Mouse (Mus musculus) stomach, postnatal 0 days (tissue): Measurements from ENCODE around the gene Tifab. TPM values are rescaled to one million over a fixed set of nuclear protein-coding genes. Genes with fewer than 3 reads are reported as not detected.
"Not testable (repeated sequence)": the region's sequence is repeated elsewhere in the genome, so short reads cannot be mapped to it uniquely, and the experiment has no call there.

Source experiments
- ATAC-seq: fragments of 200-750 bp; cut with Nextera tagmentation; 2 replicates; pipeline ENCODE4 v1.8.0; 2017; ENCODE audit not compliant: low FRiP score, low TSS enrichment
- DNase-seq: peaks from one replicate; pipeline ENCODE4 v3.0.0-alpha.2; 2016; ENCODE audit warnings: low spot score
- H3K27ac ChIP-seq: fragments of 300-500 bp; sonication (generic); replicated peaks from 2 replicates; pipeline ENCODE4 v1.5.1; 2014; ENCODE audit warnings: mild to moderate bottlenecking, control low read depth
- H3K27me3 ChIP-seq: fragments of 300-500 bp; sonication (generic); 2 replicates; pipeline ENCODE4 v1.6.1; 2014; ENCODE audit warnings: low read length; ENCODE audit not compliant: control insufficient read depth, insufficient read depth
- H3K36me3 ChIP-seq: fragments of 300-500 bp; sonication (generic); 2 replicates; pipeline ENCODE4 v1.6.1; 2014; ENCODE audit warnings: low read length, mixed read lengths; ENCODE audit not compliant: control insufficient read depth, insufficient read depth
- H3K4me1 ChIP-seq: fragments of 300-500 bp; sonication (generic); replicated peaks from 2 replicates; pipeline ENCODE4 v1.6.1; 2014; ENCODE audit warnings: antibody characterized with exemption; ENCODE audit not compliant: control insufficient read depth, insufficient read depth
- H3K4me2 ChIP-seq: fragments of 300-500 bp; sonication (generic); replicated peaks from 2 replicates; pipeline ENCODE4 v1.6.1; 2014; ENCODE audit warnings: low read depth, mild to moderate bottlenecking, control low read depth, moderate library complexity
- H3K4me3 ChIP-seq: fragments of 300-500 bp; sonication (generic); 2 replicates; pipeline ENCODE4 v1.5.1; 2014; ENCODE audit warnings: low read depth, low read length, control low read depth
- H3K9ac ChIP-seq: fragments of 300-500 bp; sonication (generic); 2 replicates; pipeline ENCODE4 v1.6.1; 2014; ENCODE audit warnings: mild to moderate bottlenecking, low read length, control low read depth, mixed read lengths
- H3K9me3 ChIP-seq: fragments of 300-500 bp; sonication (generic); 2 replicates; pipeline ENCODE4 v1.6.1; 2016; ENCODE audit warnings: low read length; ENCODE audit not compliant: control insufficient read depth
- CTCF ChIP-seq: IDR thresholded peaks from 2 replicates; pipeline ENCODE4 v1.5.1; 2016; ENCODE audit warnings: antibody characterized with exemption, low read depth, mild to moderate bottlenecking, moderate library complexity
- EP300 ChIP-seq: optimal IDR thresholded peaks from 2 replicates; pipeline ENCODE3; 2016; ENCODE audit warnings: antibody characterized with exemption
- WGBS: fragments of 180-500 bp; shearing (Covaris S2); extraction: QIAGEN DNeasy Blood & Tissue Kit; methylation state at CpG from one replicate; pipeline ENCODE4 v1.1.7; 2014; 5-methylcytosine and 5-hydroxymethylcytosine counted together
- polyA plus RNA-seq: library from polyadenylated mRNA; unstranded; fragments of >200 nt; fragmentation: Nextera tagmentation; extraction: Ambion mirVana; gene quantifications from 2 replicates; pipeline ENCODE4 v1.2.1, GENCODE M21; 2015

Gene Tifab
- polyA plus RNA-seq, 1 experiment from 2014 or later, result 2.4 TPM

GRCm38 (mm10) chr13:56199506-56199905 is 20.8 kb upstream of the Tifab start:
- no peak for DNase-seq
- Histone ChIP-seq H3K9ac (no peak overlapping the region), H3K27ac (no peak overlapping the region), H3K36me3 (no peaks in the 10 kb centered on the region), H3K9me3 (no peaks in the 10 kb centered on the region), H3K4me2 (no peak overlapping the region), H3K4me3 (no peak overlapping the region), H3K27me3 (no peaks in the 10 kb centered on the region), H3K4me1 (no peaks in the 10 kb centered on the region)
- no peak for ATAC-seq
- TF ChIP-seq CTCF (no peak), EP300 (no peak)
- WGBS, result 65% methylated on average over 8 of the region's 8 CpGs

GRCm38 (mm10) chr13:56197473-56198266 is 19.0 kb upstream of the Tifab start:
- no peak overlapping the region for H3K27ac ChIP-seq
- peak; percentile 100 for TF ChIP-seq CTCF
- no peak for TF ChIP-seq EP300
- H3K4me2 ChIP-seq, result no peak overlapping the region
- WGBS, result 11% methylated on average over 15 of the region's 15 CpGs
- H3K4me1 ChIP-seq, result no peaks in the 10 kb centered on the region
- H3K36me3 ChIP-seq, result no peaks in the 10 kb centered on the region
- H3K9me3 ChIP-seq, result no peaks in the 10 kb centered on the region
- H3K27me3 ChIP-seq, result no peaks in the 10 kb centered on the region
- ATAC-seq (peak; percentile 81), DNase-seq (peak; percentile 90)
- H3K9ac ChIP-seq, result no peak overlapping the region
- no peak overlapping the region for H3K4me3 ChIP-seq

- WGBS, result 67% methylated on average over 12 of the region's 12 CpGs
- Histone ChIP-seq H3K4me1 (no peaks in the 10 kb centered on the region), H3K4me2 (no peak overlapping the region), H3K27me3 (no peaks in the 10 kb centered on the region), H3K9ac (no peak overlapping the region), H3K27ac (no peak overlapping the region), H3K36me3 (no peaks in the 10 kb centered on the region), H3K4me3 (no peak overlapping the region), H3K9me3 (no peaks in the 10 kb centered on the region)
- no peak for DNase-seq
- ATAC-seq, result peak; percentile 58
- TF ChIP-seq EP300, result no peak
- TF ChIP-seq CTCF, result no peak
Measured at GRCm38 (mm10) chr13:56197031-56197430, 18.3 kb upstream of the Tifab start.

GRCm38 (mm10) chr13:56195824-56196223 is 17.1 kb upstream of the Tifab start:
- H3K4me3 ChIP-seq, H3K36me3 ChIP-seq, H3K4me1 ChIP-seq, H3K9me3 ChIP-seq, H3K4me2 ChIP-seq, ATAC-seq, H3K27me3 ChIP-seq, H3K27ac ChIP-seq, DNase-seq, H3K9ac ChIP-seq: not testable (repeated sequence)
- WGBS, result 80% methylated on average over 11 of the region's 11 CpGs

GRCm38 (mm10) chr13:56194181-56194580 is 15.5 kb upstream of the Tifab start:
- not testable (repeated sequence) for DNase-seq, H3K9me3 ChIP-seq, H3K4me1 ChIP-seq, H3K9ac ChIP-seq, H3K4me2 ChIP-seq, H3K27me3 ChIP-seq, ATAC-seq, H3K27ac ChIP-seq, H3K36me3 ChIP-seq, H3K4me3 ChIP-seq
- 89% methylated on average over 11 of the region's 11 CpGs for WGBS

- WGBS, result 29% methylated on average over 3 of the region's 3 CpGs
- H3K9me3 ChIP-seq, result no peaks in the 10 kb centered on the region
- no peaks in the 10 kb centered on the region for H3K4me1 ChIP-seq
- H3K27me3 ChIP-seq, result no peaks in the 10 kb centered on the region
- H3K27ac ChIP-seq, result no peak overlapping the region
- H3K9ac ChIP-seq, result no peak overlapping the region
- DNase-seq, result peak; percentile 37
- H3K4me3 ChIP-seq, result no peak overlapping the region
- TF ChIP-seq EP300 (no peak), CTCF (peak; percentile 68)
- H3K4me2 ChIP-seq, result no peak overlapping the region
- H3K36me3 ChIP-seq, result no peaks in the 10 kb centered on the region
- ATAC-seq, result no peak
Measured at GRCm38 (mm10) chr13:56191225-56191624, 12.5 kb upstream of the Tifab start.
